Mouse (Mus musculus) MEL (cell line): Measurements from ENCODE around the gene Serpinb1a.

ENCODE experiments used
- CTCF ChIP-seq, 3 experiments: IDR thresholded peaks in 2 of 3; conservative IDR thresholded peaks in 1 of 3; 2 replicates each; pipeline ENCODE4 v1.5.1; 2011 to 2012; ENCODE audit warnings: low read length in 3 of 3, low read depth in 2 of 3, mild to moderate bottlenecking in 2 of 3, improper control_type of control experiment in 1 of 3, inconsistent platforms in 1 of 3, mixed read lengths in 1 of 3, moderate library complexity in 1 of 3; ENCODE audit not compliant: control insufficient read depth in 1 of 3, insufficient read depth in 1 of 3, poor library complexity in 1 of 3, severe bottlenecking in 1 of 3
- E2F4 ChIP-seq: IDR thresholded peaks from 2 replicates; pipeline ENCODE4 v1.6.1; 2011; ENCODE audit warnings: low read depth, low read length, improper control_type of control experiment, borderline replicate concordance
- EP300 ChIP-seq, 2 experiments: IDR thresholded peaks; 2 replicates each; pipeline ENCODE4 v1.6.1; 2011; ENCODE audit warnings: improper control_type of control experiment in 2 of 2, low read length in 2 of 2, low read depth in 1 of 2, mild to moderate bottlenecking in 1 of 2
- HCFC1 ChIP-seq: IDR thresholded peaks from 2 replicates; pipeline ENCODE4 v1.6.1; 2012; ENCODE audit warnings: low read depth, mild to moderate bottlenecking, inconsistent platforms, low read length, improper control_type of control experiment, moderate library complexity
- MYC ChIP-seq: IDR thresholded peaks from 2 replicates; pipeline ENCODE4 v1.6.1; 2011; ENCODE audit warnings: low read depth, mild to moderate bottlenecking, low read length, improper control_type of control experiment, moderate library complexity
- POLR2A ChIP-seq, 2 experiments: IDR thresholded peaks; 2 replicates each; pipeline ENCODE4 v1.6.1; 2011 to 2012; ENCODE audit warnings: low read length in 2 of 2, mild to moderate bottlenecking in 2 of 2, control low read depth in 1 of 2, improper control_type of control experiment in 1 of 2, low read depth in 1 of 2, moderate library complexity in 1 of 2; ENCODE audit not compliant: control insufficient read depth in 1 of 2, insufficient read depth in 1 of 2, poor library complexity in 1 of 2
- POLR2AphosphoS5 ChIP-seq: IDR thresholded peaks from 2 replicates; pipeline ENCODE4 v1.6.1; 2012; ENCODE audit warnings: low read depth, borderline replicate concordance, mild to moderate bottlenecking, inconsistent platforms, low read length, moderate library complexity, mixed read lengths
- RAD21 ChIP-seq: IDR thresholded peaks from 2 replicates; pipeline ENCODE4 v1.6.1; 2011; ENCODE audit warnings: mild to moderate bottlenecking, low read depth, low read length, improper control_type of control experiment
- SMC3 ChIP-seq: IDR thresholded peaks from 2 replicates; pipeline ENCODE4 v1.6.1; 2011; ENCODE audit warnings: low read depth, low read length, improper control_type of control experiment
- TAL1 ChIP-seq: IDR thresholded peaks from 2 replicates; pipeline ENCODE4 v1.6.1; 2012; ENCODE audit warnings: mild to moderate bottlenecking, inconsistent platforms, low read length, moderate library complexity, mixed read lengths
- USF2 ChIP-seq, 2 experiments: IDR thresholded peaks; 2 replicates each; pipeline ENCODE4 v1.6.1; 2011 to 2012; ENCODE audit warnings: improper control_type of control experiment in 2 of 2, low read length in 2 of 2, borderline replicate concordance in 1 of 2, inconsistent platforms in 1 of 2, low read depth in 1 of 2, mild to moderate bottlenecking in 1 of 2; ENCODE audit not compliant: insufficient read depth in 1 of 2
- ZMIZ1 ChIP-seq: IDR thresholded peaks from 2 replicates; pipeline ENCODE4 v1.6.1; 2012; ENCODE audit warnings: low read depth, mild to moderate bottlenecking, inconsistent platforms, low read length, improper control_type of control experiment, moderate library complexity

- TF ChIP-seq SMC3 (no peak), TAL1 (peak; percentile 73), ZMIZ1 (no peak), POLR2AphosphoS5 (no peak), E2F4 (no peak), CTCF (IDR thresholded peaks at IDR 0.05 in 2 of 3, conservative IDR thresholded peaks at IDR 0.05 in 1 of 3; ENCODE audit: control insufficient read depth in 1 of 3, insufficient read depth in 1 of 3, low read depth in 2 of 3, low read length in 3 of 3, poor library complexity in 1 of 3, severe bottlenecking in 1 of 3) (no peak), USF2 (IDR thresholded peaks at IDR 0.05; ENCODE audit: borderline replicate concordance in 1 of 2, insufficient read depth in 1 of 2, low read depth in 1 of 2, low read length in 2 of 2) (no peak), POLR2A (IDR thresholded peaks at IDR 0.05; ENCODE audit: control insufficient read depth in 1 of 2, insufficient read depth in 1 of 2, low read depth in 1 of 2, low read length in 2 of 2, poor library complexity in 1 of 2) (no peak), RAD21 (no peak), MYC (peak; percentile 47; the same call in 1 of the 2 replicates), EP300 (IDR thresholded peaks at IDR 0.05; ENCODE audit: low read depth in 1 of 2, low read length in 2 of 2) (peak; percentile 93 to 94), HCFC1 (no peak)
These were observed 22.1 kb downstream of the Serpinb1a start for GRCm38 (mm10) chr13:32828886-32829285.
